Mouse (Mus musculus): ENCODE results near the gene Rgs19. TPM values are rescaled to one million over a fixed set of nuclear protein-coding genes. Genes with fewer than 3 reads are reported as not detected.

Gene Rgs19
- polyA plus RNA-seq, 1 experiment from 2014 or later = 38.9 TPM

DNA sequence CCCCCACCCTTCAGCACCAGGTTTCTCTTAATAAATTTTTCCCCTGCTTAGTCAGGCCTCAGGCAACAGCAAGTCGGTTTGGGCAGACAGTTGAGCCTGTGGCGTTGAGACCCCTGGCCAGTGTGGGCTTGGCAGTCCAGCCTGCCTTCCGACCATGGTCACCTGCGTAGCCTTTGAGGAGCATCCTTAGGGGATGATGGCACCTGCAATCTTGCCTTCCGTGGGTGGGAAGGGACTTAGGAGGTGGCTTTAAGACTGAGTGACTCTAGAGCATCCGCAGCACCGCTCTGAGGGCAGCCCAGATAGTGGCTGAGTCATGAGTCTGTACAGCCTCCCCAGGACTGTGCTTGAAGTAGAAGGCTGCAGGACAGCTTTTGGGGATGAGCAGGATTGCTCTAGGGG is 13.1 kb downstream of the Rgs19 start:
- peaks cover 21% of the 10 kb centered on the region for H3K4me1 ChIP-seq (replicated peaks)
- peak overlapping the region; percentile 59 for H3K27ac ChIP-seq
- peak; percentile 44 for ATAC-seq
- peak overlapping the region; percentile 66 for H3K4me3 ChIP-seq (replicated peaks)
- no peaks in the 10 kb centered on the region for H3K27me3 ChIP-seq
- peaks cover 9% of the 10 kb centered on the region for H3K36me3 ChIP-seq
- peak overlapping the region; percentile 87 for H3K9ac ChIP-seq (replicated peaks)
- 18% methylated on average over 7 of the region's 7 CpGs for WGBS
- H3K4me2 ChIP-seq (replicated peaks) = peak overlapping the region; percentile 78
- no peaks in the 10 kb centered on the region for H3K9me3 ChIP-seq

DNA sequence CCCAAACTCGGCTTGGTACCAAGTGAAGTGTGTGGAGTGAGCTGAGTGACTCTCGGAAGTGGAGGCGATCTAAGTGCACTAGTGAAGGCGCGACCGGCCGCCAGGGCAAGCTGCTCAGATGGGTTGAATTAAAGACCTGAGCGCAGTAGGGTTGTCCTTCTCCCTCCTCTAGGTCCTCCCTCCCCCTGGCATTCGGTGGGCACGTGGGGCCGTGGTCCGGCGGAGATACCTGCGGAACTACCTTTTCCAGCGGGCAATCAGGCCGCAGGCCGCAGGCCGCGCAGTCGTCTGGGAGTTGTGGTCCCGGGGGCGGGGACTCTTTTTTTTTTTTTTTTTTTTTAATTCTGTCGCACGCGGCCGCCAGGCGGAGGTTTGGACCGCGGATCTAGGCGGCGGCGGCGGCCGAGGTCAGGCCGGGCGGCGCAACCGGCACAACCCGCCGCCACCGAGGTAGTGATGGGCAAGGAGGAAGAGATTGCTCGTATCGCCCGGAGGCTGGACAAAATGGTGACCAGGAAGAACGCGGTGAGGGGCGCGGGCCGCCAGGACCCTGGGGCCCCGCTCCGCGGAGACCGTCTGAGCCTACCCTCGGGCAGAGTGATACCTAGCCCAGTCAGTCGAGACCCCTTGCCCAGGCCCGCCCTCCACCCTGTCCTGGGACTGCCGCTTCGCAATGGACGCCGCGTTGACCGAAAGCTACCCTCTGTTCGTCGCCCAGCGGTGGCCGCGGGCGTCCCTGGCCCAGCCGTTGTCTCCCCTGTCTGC is 13.6 kb downstream of the Rgs19 start, which contains the start of gene Tcea2:
Tcea2 (plus strand) TSS at position 360 of the 765 bp plus-strand sequence.
- under 1% methylated on average over 67 of the region's 69 CpGs for WGBS

DNA sequence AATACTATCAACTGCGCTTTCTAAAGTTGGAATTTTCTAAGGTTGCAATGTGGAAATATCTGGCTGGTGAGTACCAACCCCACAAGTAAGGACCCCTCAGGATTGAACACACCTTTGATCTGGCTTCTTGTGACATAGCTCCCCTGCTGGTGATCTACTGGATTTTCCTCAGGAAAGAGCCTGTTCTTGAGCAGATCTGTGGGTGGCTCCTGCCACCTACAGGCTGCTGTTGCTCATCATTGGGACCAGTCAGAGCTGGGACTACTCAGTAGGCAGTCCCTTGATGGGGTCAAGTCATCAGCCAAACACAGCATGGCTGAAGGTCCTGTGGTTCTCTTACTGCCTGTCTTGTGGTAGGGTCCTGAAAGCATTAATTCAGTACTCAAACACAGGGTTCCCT is 15.0 kb downstream of the Rgs19 start:
- no peak overlapping the region for H3K9ac ChIP-seq (replicated peaks)
- H3K27ac ChIP-seq = no peak overlapping the region
- H3K4me1 ChIP-seq (replicated peaks) = peaks cover 27% of the 10 kb centered on the region
- WGBS = 36% methylated on average over 1 of the region's 1 CpGs
- no peaks in the 10 kb centered on the region for H3K9me3 ChIP-seq
- ATAC-seq = peak; percentile 48
- peaks cover 12% of the 10 kb centered on the region for H3K27me3 ChIP-seq
- H3K4me2 ChIP-seq (replicated peaks) = no peak overlapping the region
- no peak overlapping the region for H3K4me3 ChIP-seq (replicated peaks)
- no peaks in the 10 kb centered on the region for H3K36me3 ChIP-seq

More for the DNA sequence above, 13.6 kb downstream of the Rgs19 start, which contains the start of gene Tcea2:
- Histone ChIP-seq H3K36me3 (peaks cover 7% of the 10 kb centered on the region; the same call in 1 of the 2 replicates), H3K27me3 (no peaks in the 10 kb centered on the region), H3K4me1 (replicated peaks) (peaks cover 27% of the 10 kb centered on the region), H3K9me3 (no peaks in the 10 kb centered on the region), H3K9ac (replicated peaks) (peak within 1 kb of the TSS; percentile 87), H3K27ac (peak within 1 kb of the TSS; percentile 59), H3K4me2 (replicated peaks) (peak within 1 kb of the TSS; percentile 78), H3K4me3 (replicated peaks) (peak within 1 kb of the TSS; percentile 66)
- ATAC-seq = peak; percentile 82

GRCm38 (mm10) chr2:181677755-181678098 is 16.1 kb downstream of the Rgs19 start:
- H3K4me2 ChIP-seq (replicated peaks) = no peak overlapping the region
- no peak overlapping the region for H3K9ac ChIP-seq (replicated peaks)
- no peak for ATAC-seq
- peaks cover 34% of the 10 kb centered on the region for H3K4me1 ChIP-seq (replicated peaks)
- H3K27ac ChIP-seq = no peak overlapping the region
- 63% methylated on average over 3 of the region's 3 CpGs for WGBS
- H3K27me3 ChIP-seq = peaks cover 22% of the 10 kb centered on the region
- H3K4me3 ChIP-seq (replicated peaks) = no peak overlapping the region
- no peaks in the 10 kb centered on the region for H3K9me3 ChIP-seq
- H3K36me3 ChIP-seq = no peaks in the 10 kb centered on the region

DNA sequence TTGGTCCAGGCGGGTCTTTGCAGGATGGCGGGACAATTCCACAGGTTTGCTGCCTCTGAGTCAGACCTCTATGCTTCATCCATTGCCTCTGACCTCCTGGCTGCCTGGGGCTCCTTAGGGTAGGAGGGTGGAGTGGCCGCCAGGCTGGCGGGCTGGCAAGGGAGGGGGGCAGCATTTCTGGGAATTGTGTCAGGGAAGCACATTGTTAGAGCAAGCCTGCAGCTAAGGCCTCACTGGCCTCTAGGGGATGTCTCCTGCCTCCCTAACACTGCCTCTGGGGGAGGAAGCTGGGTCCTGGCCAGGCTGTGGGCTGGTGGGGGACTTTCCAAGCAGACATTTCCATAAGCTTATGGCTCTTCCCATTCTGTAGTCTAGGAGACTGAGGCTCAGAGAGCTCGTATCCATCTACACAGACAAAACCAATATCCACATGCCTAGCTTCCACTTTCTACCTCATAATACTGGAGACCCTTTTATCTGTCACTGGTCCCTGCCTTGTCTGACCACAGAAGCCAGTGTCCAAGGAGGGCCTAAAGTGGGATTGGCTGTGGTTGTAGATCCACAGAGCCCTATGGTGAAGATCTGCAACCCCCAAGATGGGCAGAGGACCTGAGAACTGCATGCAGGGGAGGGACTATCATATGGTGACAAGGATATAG is 16.6 kb downstream of the Rgs19 start:
- H3K4me3 ChIP-seq (replicated peaks) = no peak overlapping the region
- H3K9ac ChIP-seq (replicated peaks) = no peak overlapping the region
- H3K9me3 ChIP-seq = no peaks in the 10 kb centered on the region
- no peak overlapping the region; the same call in 1 of the 2 replicates for H3K27ac ChIP-seq
- ATAC-seq = no peak
- WGBS = 58% methylated on average over 5 of the region's 5 CpGs
- peaks cover 27% of the 10 kb centered on the region for H3K27me3 ChIP-seq
- H3K4me2 ChIP-seq (replicated peaks) = no peak overlapping the region
- no peaks in the 10 kb centered on the region for H3K36me3 ChIP-seq
- H3K4me1 ChIP-seq (replicated peaks) = peaks cover 34% of the 10 kb centered on the region

- Histone ChIP-seq H3K27ac (peak overlapping the region; percentile 57), H3K4me1 (replicated peaks) (peaks cover 35% of the 10 kb centered on the region), H3K9ac (replicated peaks) (no peak overlapping the region), H3K9me3 (no peaks in the 10 kb centered on the region), H3K4me3 (replicated peaks) (no peak overlapping the region), H3K4me2 (replicated peaks) (no peak overlapping the region), H3K27me3 (peaks cover 35% of the 10 kb centered on the region), H3K36me3 (no peaks in the 10 kb centered on the region)
- ATAC-seq = no peak
- WGBS = 38% methylated on average over 2 of the region's 2 CpGs
Observed at GRCm38 (mm10) chr2:181676424-181676823, 17.4 kb downstream of the Rgs19 start.

DNA sequence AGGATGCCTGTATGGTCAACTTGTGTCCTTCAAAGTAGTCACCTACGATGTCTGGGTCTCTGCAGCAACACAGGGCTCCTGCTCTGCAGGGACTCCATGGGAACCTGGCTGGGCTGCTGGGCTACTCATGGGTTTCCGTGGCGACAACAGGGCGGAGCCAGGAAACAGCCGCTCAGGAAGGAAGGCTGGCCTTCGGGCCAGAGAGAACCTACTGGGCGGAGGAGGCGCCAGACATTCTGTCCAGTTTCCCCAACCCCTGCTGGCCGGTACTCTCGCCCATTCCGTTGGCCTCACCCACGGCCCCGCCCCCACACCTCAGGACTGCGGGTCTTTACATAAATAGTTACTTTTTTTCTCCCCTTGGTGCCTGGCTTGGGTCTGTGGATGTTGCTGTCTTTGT is 18.3 kb downstream of the Rgs19 start:
- Histone ChIP-seq H3K9me3 (no peaks in the 10 kb centered on the region), H3K36me3 (no peaks in the 10 kb centered on the region), H3K27ac (no peak overlapping the region), H3K27me3 (peaks cover 45% of the 10 kb centered on the region), H3K4me2 (replicated peaks) (peak overlapping the region; percentile 30), H3K4me1 (replicated peaks) (peaks cover 35% of the 10 kb centered on the region), H3K9ac (replicated peaks) (0 out of 2 replicates have a peak overlapping the region, but pooled peaks have one; percentile 5), H3K4me3 (replicated peaks) (no peak overlapping the region)
- 0 out of 2 replicates have a peak, but pooled peaks have one; percentile 12 for ATAC-seq
- WGBS = 1% methylated on average over 14 of the region's 14 CpGs

GRCm38 (mm10) chr2:181674934-181675333 is 18.8 kb downstream of the Rgs19 start:
- Histone ChIP-seq H3K9me3 (no peaks in the 10 kb centered on the region), H3K27me3 (peaks cover 50% of the 10 kb centered on the region), H3K4me3 (replicated peaks) (no peak overlapping the region), H3K4me2 (replicated peaks) (no peak overlapping the region), H3K9ac (replicated peaks) (no peak overlapping the region), H3K4me1 (replicated peaks) (peaks cover 39% of the 10 kb centered on the region), H3K36me3 (no peaks in the 10 kb centered on the region), H3K27ac (no peak overlapping the region)
- no peak for ATAC-seq
- WGBS = 78% methylated on average over 4 of the region's 4 CpGs

- 0 out of 2 replicates have a peak, but pooled peaks have one; percentile 5 for ATAC-seq
- Histone ChIP-seq H3K27me3 (peaks cover 64% of the 10 kb centered on the region), H3K4me2 (replicated peaks) (no peak overlapping the region), H3K4me3 (replicated peaks) (no peak overlapping the region), H3K27ac (no peak overlapping the region), H3K4me1 (replicated peaks) (peaks cover 32% of the 10 kb centered on the region), H3K9ac (replicated peaks) (no peak overlapping the region), H3K9me3 (no peaks in the 10 kb centered on the region), H3K36me3 (no peaks in the 10 kb centered on the region)
- 54% methylated on average over 1 of the region's 1 CpGs for WGBS
Observed at GRCm38 (mm10) chr2:181673501-181673900, 20.3 kb downstream of the Rgs19 start.

DNA sequence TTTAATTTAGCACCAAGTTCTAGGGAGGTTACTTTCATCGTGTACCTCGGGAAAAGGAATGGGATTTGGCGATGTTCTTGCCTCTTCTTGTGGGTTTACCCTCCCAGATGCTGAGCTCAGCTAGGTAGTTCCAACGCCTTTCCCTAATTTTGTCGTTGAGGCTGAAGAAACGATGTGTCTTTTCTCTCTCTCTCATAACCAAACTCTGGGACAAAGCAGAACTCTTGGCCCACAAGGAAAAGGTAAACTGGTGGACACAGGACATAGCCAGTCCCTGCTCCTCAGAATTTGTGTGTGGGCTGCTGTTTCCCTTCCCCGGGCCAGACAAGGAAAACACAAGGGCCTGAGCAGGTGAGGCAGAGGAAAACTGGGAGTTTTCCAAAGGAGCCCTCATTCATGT is 21.8 kb downstream of the Rgs19 start:
- peaks cover 32% of the 10 kb centered on the region for H3K4me1 ChIP-seq (replicated peaks)
- no peak overlapping the region for H3K9ac ChIP-seq (replicated peaks)
- 25% methylated on average over 7 of the region's 7 CpGs for WGBS
- H3K27ac ChIP-seq = no peak overlapping the region
- no peak overlapping the region for H3K4me3 ChIP-seq (replicated peaks)
- no peak overlapping the region for H3K4me2 ChIP-seq (replicated peaks)
- no peaks in the 10 kb centered on the region for H3K9me3 ChIP-seq
- ATAC-seq = no peak
- no peaks in the 10 kb centered on the region for H3K36me3 ChIP-seq
- H3K27me3 ChIP-seq = peaks cover 74% of the 10 kb centered on the region

- peak within 1 kb of the TSS; percentile 39 for H3K9ac ChIP-seq (replicated peaks)
- peaks cover 74% of the 10 kb centered on the region for H3K27me3 ChIP-seq
- no peaks in the 10 kb centered on the region for H3K9me3 ChIP-seq
- H3K4me1 ChIP-seq (replicated peaks) = peaks cover 32% of the 10 kb centered on the region
- peak within 1 kb of the TSS; percentile 39 for H3K4me3 ChIP-seq (replicated peaks)
- no peak within 1 kb of the TSS for H3K27ac ChIP-seq
- H3K4me2 ChIP-seq (replicated peaks) = peak within 1 kb of the TSS; percentile 53
- under 1% methylated on average over 32 of the region's 43 CpGs for WGBS
- no peaks in the 10 kb centered on the region for H3K36me3 ChIP-seq
- ATAC-seq = no peak
Observed at GRCm38 (mm10) chr2:181671326-181671725, 22.5 kb downstream of the Rgs19 start, which contains the start of gene Sox18. Gene Sox18, minus strand, starts transcription at chr2:181671640.

- H3K36me3 ChIP-seq = no peaks in the 10 kb centered on the region
- H3K27ac ChIP-seq = no peak overlapping the region
- H3K27me3 ChIP-seq = peaks cover 74% of the 10 kb centered on the region
- peak overlapping the region; percentile 53 for H3K4me2 ChIP-seq (replicated peaks)
- no peak for ATAC-seq
- H3K4me1 ChIP-seq (replicated peaks) = peaks cover 32% of the 10 kb centered on the region
- H3K9ac ChIP-seq (replicated peaks) = peak overlapping the region; percentile 39
- peak overlapping the region; percentile 39 for H3K4me3 ChIP-seq (replicated peaks)
- 1% methylated on average over 41 of the region's 41 CpGs for WGBS
- no peaks in the 10 kb centered on the region for H3K9me3 ChIP-seq
Observed at GRCm38 (mm10) chr2:181670913-181671311, 22.9 kb downstream of the Rgs19 start.

All from midbrain, embryonic 13.5 days (tissue).